Mouse (Mus musculus) sigmoid colon, adult 10 weeks (tissue): Measurements from ENCODE around the gene Fam219b. TPM values are rescaled to one million over a fixed set of nuclear protein-coding genes. Genes with fewer than 3 reads are reported as not detected.

Experiments
- polyA plus RNA-seq: library from polyadenylated mRNA; stranded (reverse); fragments of 350-450 nt; fragmentation: Illumina TruSeq; extraction: RNeasy Lipid Tissue Mini Kit (QIAGEN cat#74804); gene quantifications from one replicate; pipeline ENCODE4 v1.2.3, GENCODE M21; 2014; ENCODE audit warnings: low read depth, low replicate concordance

The Fam219b gene
- 5.0 TPM for polyA plus RNA-seq

DNA sequence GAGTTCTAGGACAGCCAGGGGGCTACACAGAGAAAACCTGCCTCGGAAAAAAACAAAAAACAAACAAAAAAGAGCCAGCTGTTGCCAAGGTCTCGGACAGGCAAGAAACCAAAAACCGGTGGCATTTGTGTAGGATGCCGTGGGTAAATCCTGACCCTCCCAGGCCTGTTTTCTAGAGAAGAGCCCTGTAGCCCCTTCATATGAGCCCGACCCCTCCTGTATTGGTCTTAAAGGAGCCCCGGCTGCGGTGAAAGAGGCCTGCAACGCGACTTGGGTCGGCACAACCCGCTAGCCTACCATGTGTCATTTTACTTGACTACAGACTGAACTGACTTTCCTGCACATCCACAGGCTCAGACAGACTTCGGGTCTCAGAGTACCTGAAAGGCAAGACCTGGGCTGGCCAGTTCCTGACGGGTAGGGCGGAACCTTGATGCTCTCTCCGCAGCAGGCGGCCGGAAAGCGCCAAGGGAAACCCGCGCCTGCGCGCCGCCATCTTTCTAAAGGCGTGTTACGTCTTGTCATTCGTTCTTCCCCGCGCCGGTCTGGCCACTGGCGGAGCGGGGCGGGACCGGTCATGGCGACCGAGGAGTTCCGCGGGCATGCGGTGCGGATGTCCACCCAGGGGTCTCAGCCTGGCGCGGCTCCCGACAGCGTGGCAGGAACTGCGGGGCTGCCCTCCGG, at the start of gene Fam219b:
Fam219b (plus strand) TSS at position 485 of the 684 bp plus-strand sequence.

GRCm38 (mm10) chr9:57503622-57504380, 33.5 kb upstream of the Fam219b start, which contains the start of gene Rpp25:
Gene Rpp25, plus strand, starts transcription at chr9:57504026.

DNA sequence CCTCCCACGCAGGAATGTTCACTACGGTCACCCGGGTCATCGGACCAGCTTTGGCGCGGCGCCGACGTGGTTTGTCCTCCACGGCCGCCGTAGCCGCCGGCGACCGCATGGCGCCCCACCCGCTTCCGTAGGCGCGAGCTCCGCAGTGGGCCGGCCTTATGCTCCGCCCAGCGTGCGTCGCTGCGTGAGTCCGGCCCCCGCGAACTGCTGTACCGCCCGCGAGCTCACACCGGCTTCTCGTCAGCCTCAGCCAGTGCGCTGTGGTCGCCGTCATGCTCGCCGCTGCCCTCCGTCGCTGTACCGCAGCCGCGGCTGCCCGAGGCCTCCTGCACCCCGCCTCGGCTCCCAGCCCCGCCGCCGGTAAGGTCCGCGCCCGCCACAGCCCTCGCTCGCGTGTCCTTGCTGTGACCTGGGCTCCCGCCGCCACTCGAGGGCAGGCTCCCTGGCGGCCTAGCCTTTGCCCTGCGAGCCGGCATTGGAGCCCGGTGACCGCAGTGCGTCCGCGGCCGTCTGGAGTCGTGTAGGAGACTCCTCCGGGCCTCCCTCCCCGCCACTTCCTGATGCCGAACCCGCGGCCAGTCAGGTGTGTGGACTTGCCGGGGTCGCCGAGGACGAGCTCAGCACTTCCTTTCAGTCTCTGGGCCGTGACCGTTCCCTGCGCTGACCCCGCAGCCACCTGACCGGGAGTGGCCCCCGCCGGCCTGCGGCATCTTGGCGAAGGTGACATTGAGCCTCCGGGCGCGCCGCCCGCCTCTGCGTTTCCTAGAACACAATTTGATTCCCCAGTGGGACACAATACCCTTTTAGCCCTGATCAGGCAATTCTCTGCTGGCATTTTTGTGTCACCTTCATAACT, 16.0 kb upstream of the Fam219b start, which contains the start of gene Cox5a:
Cox5a (plus strand) TSS at position 219 of the 856 bp plus-strand sequence.

GRCm38 (mm10) chr9:57552139-57552887, 15.0 kb downstream of the Fam219b start, which contains the start of gene Mpi:
Gene Mpi, minus strand, starts transcription at chr9:57552763.

DNA sequence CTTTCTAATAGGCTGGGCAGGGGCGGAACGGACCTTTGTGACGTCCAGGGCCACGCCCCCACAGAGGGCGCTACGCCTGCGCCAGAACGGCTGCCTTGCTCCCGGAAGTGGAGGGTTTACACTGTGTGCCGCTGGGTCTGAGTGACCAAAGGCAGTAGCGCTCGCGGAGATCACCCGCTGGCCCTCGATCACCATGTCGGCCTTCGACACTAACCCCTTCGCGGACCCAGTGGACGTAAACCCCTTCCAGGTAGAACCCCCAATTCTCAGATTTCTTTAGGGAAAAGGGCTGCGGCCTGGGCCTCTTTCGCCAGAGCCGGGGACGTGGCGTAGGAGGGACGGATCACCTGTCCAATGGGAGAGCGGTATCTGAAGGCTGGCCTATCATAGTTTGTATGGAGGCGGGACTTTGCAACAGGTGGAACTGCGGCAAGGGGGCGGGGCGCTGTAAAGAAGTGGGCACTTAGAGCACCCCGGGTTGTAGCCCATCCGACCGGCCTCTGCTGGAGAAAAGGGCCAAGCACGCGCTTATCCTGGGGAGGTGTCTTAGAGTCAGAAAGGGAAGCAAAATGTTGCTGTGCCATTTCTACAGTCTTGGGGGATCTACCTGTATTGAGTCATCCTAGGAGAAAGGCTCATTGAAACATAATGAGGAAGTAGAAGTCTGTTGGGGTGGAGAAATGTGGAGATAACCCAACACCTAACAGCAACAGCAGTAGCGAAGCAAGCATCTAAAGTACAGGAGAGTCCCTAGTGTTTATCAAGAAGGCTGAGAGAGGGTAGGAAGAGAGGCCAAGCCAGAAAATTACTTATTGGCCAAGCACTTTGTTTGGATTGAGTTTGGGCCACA, 23.8 kb downstream of the Fam219b start, which contains the start of gene Scamp2:
Scamp2 (plus strand) TSS at position 83 of the 850 bp plus-strand sequence.

GRCm38 (mm10) chr9:57589224-57590126, 52.1 kb downstream of the Fam219b start, which contains the start of gene Ulk3:
Gene Ulk3, plus strand, starts transcription at chr9:57589452.

Other genes with a start within 250 kb of the Fam219b start
- 10.9 TPM for gene Ppcdc, start 97.4 kb upstream of the Fam219b start, polyA plus RNA-seq
- 13.2 TPM for gene Scamp5, start 69.5 kb upstream of the Fam219b start, polyA plus RNA-seq
- gene Rpp25, start 33.5 kb upstream of the Fam219b start, polyA plus RNA-seq = not detected
- gene Cox5a, start 16.3 kb upstream of the Fam219b start, polyA plus RNA-seq = 1,010 TPM
- gene Mpi, start 15.2 kb downstream of the Fam219b start, polyA plus RNA-seq = 22.1 TPM
- gene Scamp2, start 23.4 kb downstream of the Fam219b start, polyA plus RNA-seq = 41.6 TPM
- gene Ulk3, start 51.9 kb downstream of the Fam219b start, polyA plus RNA-seq = 9.9 TPM
- not detected for gene Cplx3, start 68.8 kb downstream of the Fam219b start, polyA plus RNA-seq
- gene Lman1l, start 83.2 kb downstream of the Fam219b start, polyA plus RNA-seq = not detected
- gene Csk, start 116.1 kb downstream of the Fam219b start, polyA plus RNA-seq = 5.5 TPM
- gene Cyp1a2, start 146.2 kb downstream of the Fam219b start, polyA plus RNA-seq = not detected
- gene Cyp1a1, start 150.4 kb downstream of the Fam219b start, polyA plus RNA-seq = not detected
- gene Edc3, start 171.0 kb downstream of the Fam219b start, polyA plus RNA-seq = 5.5 TPM
- gene Clk3, start 228.3 kb downstream of the Fam219b start, polyA plus RNA-seq = 72.0 TPM